Mouse (Mus musculus) c-Kit-negative CD71-positive TER-119-positive erythroid progenitor cells, embryonic 14.5 days (primary cell): Measurements from ENCODE around the gene Pbx3.

Experiments
- DNase-seq: peaks from one replicate; pipeline ENCODE4 v3.0.0-alpha.2; 2013; ENCODE audit warnings: low read depth, low spot score

Gene Pbx3

GRCm38 (mm10) chr2:34372305-34373301 is at the start of gene Pbx3:
Gene Pbx3 (minus strand): TSS chr2:34373142.
- DNase-seq: peak; percentile 97

DNA sequence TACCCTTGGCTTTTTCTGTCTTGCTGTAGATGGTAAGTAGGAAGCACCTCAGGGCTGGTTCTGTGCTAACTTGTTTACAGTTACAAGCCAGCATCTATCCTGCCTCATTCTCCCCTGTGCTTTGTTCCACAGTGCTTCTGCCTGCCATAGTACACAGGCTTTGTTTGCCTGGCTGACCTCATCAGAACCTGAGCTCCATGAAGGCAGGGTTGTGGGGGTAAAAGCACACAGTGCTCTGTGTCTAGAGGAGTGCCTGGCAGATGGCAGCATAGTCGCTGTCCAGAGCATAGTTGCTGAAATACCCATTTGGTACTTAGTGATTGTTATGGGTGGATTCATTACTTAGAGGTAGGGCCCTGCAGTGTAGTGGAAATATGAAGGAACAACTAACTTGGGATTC is 47.3 kb upstream of the Pbx3 start:
- no peak for DNase-seq

DNA sequence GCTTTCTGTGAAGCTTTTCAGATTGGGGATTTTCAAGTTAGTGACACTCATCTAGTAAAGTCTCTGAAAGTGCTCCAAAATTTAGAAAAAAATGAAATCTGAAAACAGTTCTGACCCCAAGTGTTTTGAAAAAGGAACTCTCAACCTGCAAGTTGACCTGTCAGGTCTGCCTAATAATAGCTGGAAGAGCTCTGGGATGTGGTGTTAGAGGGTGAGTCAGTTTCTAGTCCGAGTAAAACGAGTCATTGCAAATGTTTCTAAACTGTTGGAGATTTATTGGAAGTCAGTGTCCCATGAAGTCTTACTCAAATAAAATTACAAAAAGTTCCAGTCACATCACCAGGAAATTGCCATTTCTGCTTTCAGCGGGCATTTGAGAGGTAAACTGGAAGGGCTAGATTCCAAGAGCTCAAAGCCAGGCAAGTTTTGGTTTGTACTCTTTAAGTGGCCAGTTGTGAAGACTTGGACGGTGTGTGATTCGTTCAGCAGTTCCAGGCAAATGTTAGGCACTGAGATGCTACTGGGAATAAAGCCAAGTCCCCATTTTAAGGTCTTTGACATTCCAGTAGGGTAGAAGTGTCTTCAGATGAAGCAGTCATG is 36.9 kb upstream of the Pbx3 start:
- DNase-seq: no peak

DNA sequence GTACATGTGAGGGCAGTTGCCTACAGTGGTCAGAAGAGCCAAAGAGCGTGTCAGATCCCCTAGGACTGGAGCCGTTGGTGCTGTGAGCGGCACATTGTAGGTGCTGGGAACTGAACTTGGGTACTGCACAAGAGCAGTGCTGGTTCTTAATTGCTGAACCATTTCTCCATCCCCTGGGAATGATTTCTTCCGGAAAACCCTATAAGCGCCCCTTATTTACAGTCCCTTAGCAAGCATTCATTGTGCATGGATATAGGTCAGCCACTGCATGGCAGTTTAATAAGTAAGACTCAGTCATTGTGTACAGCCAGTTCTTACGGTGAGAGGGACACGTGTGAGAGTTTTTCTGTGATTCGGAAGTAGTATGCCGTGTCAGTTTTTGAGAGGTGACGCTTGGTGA is 35.4 kb upstream of the Pbx3 start:
- DNase-seq: no peak

DNA sequence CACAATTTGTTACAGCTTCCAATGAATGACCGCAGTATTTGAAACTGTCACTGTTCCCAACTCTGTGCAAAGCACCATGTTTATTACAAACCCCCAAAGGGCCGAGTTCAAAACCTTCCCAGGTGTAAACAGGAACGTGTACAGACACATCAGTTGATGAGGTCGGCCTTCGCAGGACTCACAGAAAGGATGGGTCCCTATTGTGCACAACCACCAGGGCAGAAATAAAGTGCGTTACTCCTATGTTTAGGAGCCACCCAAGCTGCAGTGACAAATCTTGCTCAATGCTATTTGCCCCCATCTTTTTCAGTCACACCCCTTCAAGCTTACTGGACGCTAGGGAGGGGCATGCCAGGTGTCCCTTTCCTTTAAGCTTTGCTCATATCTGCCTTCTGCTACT is 34.7 kb upstream of the Pbx3 start:
- no peak for DNase-seq

DNA sequence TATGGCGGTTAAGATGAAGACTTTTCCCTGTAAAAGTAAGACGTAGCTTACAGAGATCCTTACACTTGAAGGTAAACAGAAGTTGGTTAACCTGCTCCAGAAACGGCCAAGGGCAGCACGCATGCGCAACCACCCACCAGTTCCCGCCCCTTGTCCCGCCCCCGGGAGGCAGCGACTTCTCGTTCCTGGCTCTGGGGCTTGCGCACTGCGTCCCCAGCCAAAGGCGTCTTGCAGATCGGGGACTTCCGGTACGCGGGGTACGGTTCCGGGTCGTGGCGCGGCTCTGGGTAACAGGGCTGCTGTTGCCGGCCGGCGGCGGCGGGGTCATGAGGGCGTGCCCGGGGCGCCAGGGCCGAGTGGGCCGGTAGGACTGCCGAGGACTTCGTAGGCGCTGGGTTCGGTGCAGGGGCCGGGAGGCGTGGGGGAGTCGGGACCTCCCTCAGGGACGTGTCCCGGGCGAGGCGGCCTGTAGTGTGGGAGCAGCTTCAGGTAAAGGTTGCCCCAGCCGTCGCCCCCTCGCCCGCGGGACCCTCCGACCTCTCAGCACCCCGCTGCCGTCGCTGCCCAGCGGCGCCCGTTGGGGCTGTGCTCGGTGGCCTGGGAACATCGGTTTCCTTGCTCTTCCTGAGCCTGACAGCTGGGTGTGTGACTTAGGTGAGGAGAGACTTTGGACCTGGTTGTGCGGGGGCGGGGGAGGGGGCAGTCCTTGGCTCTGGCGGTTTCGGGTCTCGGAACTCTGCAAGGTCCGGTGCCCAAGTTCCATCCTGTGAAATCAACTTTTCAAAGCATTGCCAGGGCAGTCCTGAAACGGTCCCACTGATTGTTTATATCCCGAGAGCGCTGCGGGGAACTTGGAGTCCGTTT is 33.9 kb upstream of the Pbx3 start, which contains the start of gene Mapkap1:
Gene Mapkap1 (plus strand): TSS at position 171 of the 864 bp plus-strand sequence.
- DNase-seq: peak; percentile 88

- no peak for DNase-seq
These were observed 26.6 kb upstream of the Pbx3 start for GRCm38 (mm10) chr2:34399535-34399934.

- no peak for DNase-seq
These were observed 6.0 kb upstream of the Pbx3 start for GRCm38 (mm10) chr2:34378930-34379329.

DNA sequence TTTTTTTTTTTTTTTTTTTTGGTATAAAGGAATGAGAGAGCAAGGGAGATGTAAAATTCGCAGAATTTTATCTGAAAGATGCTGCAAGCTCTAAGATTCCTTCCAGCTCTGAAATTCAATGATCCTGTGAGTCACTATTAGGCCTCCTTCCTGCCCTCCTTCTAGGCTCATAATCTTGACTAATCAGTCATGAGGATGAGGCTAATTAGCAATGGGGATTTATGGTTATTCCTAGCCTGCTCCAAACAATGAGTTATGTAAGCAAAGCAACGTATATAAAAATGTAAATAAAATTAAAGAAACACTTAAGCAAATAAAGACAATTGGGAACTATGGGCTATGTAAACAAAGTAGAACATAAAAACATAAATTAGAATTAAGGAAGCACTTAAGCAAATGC is 1.4 kb upstream of the Pbx3 start:
- no peak for DNase-seq

GRCm38 (mm10) chr2:34373886-34374285 is 944 bp upstream of the Pbx3 start:
- DNase-seq: no peak

GRCm38 (mm10) chr2:34371441-34372304 is 1.3 kb downstream of the Pbx3 start:
- peak; percentile 36 for DNase-seq

DNA sequence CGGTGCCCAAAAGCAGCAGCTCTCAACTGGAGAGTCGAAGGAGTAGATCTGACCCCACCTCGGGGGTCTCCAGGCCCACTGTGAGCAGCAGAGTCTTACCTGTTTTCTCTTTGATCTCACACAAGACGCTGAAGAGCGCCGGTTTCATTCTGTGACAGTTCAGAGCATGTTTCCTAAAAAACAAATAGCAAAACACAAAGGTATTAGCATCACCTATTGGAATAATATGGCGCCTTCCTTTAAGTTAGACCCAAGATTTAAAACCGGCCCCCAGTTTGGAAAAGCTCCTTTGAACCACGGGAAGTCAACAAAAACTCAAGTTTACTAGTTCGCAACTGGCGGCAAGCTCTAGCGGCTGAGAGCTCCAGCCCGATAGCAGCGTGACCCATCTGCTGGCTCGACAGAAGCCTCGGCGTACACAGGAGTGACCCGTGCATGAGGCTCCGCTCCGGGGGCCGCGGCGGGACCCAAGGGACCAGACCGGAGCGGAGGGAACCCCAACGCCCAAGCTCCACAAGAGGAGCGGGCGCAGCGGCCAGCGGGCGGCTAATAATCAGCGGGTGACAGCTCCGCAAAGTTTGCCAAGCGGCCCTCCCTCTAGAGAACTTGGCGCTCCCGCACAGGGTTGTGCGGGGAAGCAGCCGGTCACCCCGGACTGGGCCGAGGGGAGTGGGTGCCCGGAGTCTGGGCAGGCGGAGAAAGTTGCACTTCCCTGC is 2.1 kb downstream of the Pbx3 start:
- peak; percentile 44 for DNase-seq

DNA sequence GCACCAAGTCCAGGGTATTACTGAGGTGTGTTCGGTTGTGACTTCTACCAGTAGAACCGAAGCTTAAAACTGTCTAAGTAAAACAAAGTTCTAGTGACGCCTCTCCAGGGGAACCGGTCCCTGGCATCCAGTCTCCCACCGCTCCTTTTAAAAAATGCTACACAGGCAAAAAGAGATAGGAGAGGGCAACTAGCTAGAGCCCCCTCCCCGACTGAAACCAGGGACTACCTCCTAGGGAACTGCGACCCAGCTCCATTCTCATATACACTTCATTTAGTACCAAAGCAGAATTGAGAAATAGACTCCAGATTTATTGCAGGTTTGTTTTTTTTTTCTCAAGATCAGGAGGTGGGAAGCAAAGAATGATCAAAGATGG is 2.6 kb downstream of the Pbx3 start:
- DNase-seq: no peak

DNA sequence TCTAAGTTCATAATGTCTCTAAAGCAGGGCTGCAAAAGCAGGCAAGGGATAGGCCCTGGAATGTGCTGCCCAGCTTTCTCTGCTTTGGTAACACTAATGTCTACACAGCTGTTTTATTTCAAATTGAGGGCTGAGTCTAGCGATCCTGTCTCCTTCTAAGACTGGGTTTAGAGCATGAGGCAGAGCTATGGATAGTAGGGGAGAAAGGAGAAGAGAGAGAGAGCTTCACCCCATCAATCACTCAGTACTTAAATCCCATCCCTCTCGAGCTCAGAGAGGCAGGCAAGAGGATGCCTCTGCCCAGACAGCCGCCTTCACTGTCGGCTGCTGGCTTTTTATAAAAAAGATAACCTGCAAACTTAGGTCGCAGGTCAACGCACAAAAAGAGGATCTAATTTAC is 4.5 kb downstream of the Pbx3 start:
- DNase-seq: no peak

- no peak for DNase-seq
These were observed 5.9 kb downstream of the Pbx3 start for GRCm38 (mm10) chr2:34367024-34367423.

DNA sequence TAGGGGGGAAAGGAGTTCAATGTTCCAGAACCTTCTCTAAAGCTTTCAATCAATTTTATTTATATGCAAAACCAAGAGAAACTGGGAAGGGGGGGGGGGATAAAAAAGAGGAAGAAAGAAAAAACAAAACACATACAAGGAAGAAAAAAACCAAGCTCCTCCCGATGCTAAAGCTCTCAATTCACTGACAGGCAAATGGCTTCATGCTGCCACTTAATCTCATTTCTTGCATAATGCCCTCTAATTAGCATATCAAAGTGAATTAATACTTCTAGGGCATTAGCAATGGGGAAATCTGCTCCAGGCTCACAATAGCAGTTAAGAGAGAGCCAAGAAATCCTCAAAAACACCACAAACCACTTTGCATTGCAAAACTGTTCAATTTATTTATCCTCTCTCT is 9.3 kb downstream of the Pbx3 start:
- DNase-seq: no peak

DNA sequence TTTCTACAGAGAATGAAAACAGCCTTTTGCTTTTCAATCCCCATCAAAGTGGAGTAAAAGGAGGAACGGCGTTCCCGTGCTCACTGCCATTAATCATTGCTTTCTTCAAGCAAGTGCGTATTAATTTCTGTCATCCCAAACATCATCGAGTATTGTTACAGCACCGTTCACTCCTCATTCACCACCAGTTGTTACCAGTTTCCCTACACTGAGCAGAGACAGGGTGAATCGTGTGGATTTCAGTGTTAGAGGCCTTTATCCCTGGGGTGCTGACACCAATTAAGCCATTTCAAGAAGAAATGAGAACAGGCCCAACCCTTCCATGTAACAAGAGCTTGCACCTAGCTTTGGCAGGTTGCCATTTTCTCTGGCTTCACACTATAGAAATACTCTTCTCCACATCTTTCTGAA is 17.1 kb downstream of the Pbx3 start:
- no peak for DNase-seq

DNA sequence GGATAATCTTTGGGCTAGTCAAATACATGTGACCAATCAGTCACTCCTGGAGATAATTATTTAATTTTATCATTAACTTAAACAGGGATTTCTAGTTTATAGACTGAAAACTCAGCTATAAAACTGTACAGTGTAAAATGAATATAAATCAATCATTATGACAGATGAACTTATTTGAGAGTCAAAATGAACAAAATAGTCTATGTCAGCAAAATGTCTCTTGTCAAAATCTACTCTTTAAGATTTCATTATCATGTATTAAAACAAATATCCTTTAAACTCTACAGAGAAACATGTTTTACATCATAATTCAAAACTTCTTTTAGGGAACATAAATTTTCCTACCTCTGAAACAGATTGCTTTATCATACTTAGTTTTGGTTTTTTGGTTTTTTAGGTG is 20.9 kb downstream of the Pbx3 start:
- DNase-seq: no peak

GRCm38 (mm10) chr2:34347096-34347495 is 25.8 kb downstream of the Pbx3 start:
- no peak for DNase-seq

- DNase-seq: no peak
These were observed 74.3 kb downstream of the Pbx3 start for GRCm38 (mm10) chr2:34298664-34299063.
